ENCODE assay signal across 21 mouse cellular contexts in the genomic region with DNA sequence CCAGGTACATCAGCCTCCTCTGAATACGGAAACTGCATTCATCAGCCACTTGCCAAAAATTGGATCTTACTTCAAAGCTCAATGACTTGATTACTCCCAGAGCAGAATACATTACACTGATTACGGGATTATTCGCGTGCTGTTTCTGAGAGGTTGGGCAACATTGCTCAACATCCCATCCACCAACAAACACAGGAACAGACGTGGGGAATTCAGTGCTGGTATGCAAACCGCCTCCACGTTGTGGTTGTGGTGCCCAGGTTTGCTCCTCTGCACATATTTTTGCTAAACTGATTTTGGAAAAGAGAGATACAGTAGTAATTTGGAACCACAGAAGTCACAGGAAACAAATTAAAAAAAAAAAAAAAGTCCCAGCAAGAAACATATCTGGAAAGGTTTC.
DNase-seq lines count a peak whose midpoint lies in the region; ATAC-seq and TF ChIP-seq lines count a peak whose summit lies in the region.
"Had no signal": no experiment of that assay in that cellular context is flagged by ENCODE, and none has a peak within 500 bp of the region (broad histone marks: within the 10 kb centered on the region; RNA-seq: fewer than 3 reads in every experiment).

No protein-coding gene starts in this region.

- no peaks in the 10 kb centered on the region for H3K36me3 ChIP-seq in midbrain, embryonic 11.5 days (ENCODE audit: control insufficient read depth, insufficient read depth, low read length)
- no peaks in the 10 kb centered on the region for H3K36me3 ChIP-seq in midbrain, embryonic 10.5 days
- H3K36me3 ChIP-seq in myocyte (ENCODE audit: control insufficient read depth, insufficient read depth): no peaks in the 10 kb centered on the region

- H3K79me2 ChIP-seq in myocyte (ENCODE audit: control insufficient read depth, insufficient read depth): no peaks in the 10 kb centered on the region

- WGBS in midbrain, embryonic 11.5 days: 80% methylated on average over 7 of the region's 7 CpGs
- WGBS in midbrain, embryonic 10.5 days: 91% methylated on average over 7 of the region's 7 CpGs

- no peaks in the 10 kb centered on the region for H3K9me3 ChIP-seq in midbrain, embryonic 11.5 days (ENCODE audit: control insufficient read depth, low read length)
- no peaks in the 10 kb centered on the region for H3K9me3 ChIP-seq in midbrain, embryonic 10.5 days (replicated peaks)
- H3K9me3 ChIP-seq: forebrain, embryonic 13.5 days had no signal

- no peaks in the 10 kb centered on the region for H3K27me3 ChIP-seq in midbrain, embryonic 11.5 days (ENCODE audit: control insufficient read depth, insufficient read depth, low read length)
- no peaks in the 10 kb centered on the region for H3K27me3 ChIP-seq in midbrain, embryonic 10.5 days (ENCODE audit: low read depth, poor library complexity, severe bottlenecking)
- H3K27me3 ChIP-seq in myocyte (ENCODE audit: control insufficient read depth, insufficient read depth, insufficient read length): no peaks in the 10 kb centered on the region
- H3K27me3 ChIP-seq: forebrain, embryonic 13.5 days; megakaryocyte, embryonic 14.5 days had no signal

- no peak overlapping the region for H3ac ChIP-seq in myocyte (ENCODE audit: control insufficient read depth, insufficient read length)

- no peak overlapping the region for H3K27ac ChIP-seq in midbrain, embryonic 11.5 days (ENCODE audit: low read depth, low read length)
- no peak overlapping the region for H3K27ac ChIP-seq in midbrain, embryonic 10.5 days (replicated peaks)
- H3K27ac ChIP-seq: forebrain, embryonic 13.5 days; hindbrain, embryonic 14.5 days; stomach, postnatal 0 days had no signal

- no peak overlapping the region for H3K4me3 ChIP-seq in midbrain, embryonic 11.5 days (ENCODE audit: low read depth, low read length)
- H3K4me3 ChIP-seq in midbrain, embryonic 10.5 days: no peak overlapping the region
- H3K4me3 ChIP-seq in myocyte: no peak overlapping the region
- H3K4me3 ChIP-seq: forebrain, embryonic 13.5 days; megakaryocyte, embryonic 14.5 days had no signal

- intact Hi-C loops in heart, postnatal 14 days (cut with DNase I): no loop called here
- intact Hi-C loops in left cerebral cortex, postnatal 36 days (cut with DNase I): no loop called here

- H3K4me1 ChIP-seq in midbrain, embryonic 11.5 days (ENCODE audit: control insufficient read depth, insufficient read depth, low read length): no peaks in the 10 kb centered on the region
- H3K4me1 ChIP-seq in midbrain, embryonic 10.5 days: no peaks in the 10 kb centered on the region
- H3K4me1 ChIP-seq: forebrain, embryonic 13.5 days; megakaryocyte, embryonic 14.5 days had no signal

- no peak for ATAC-seq in midbrain, embryonic 11.5 days (ENCODE audit: low FRiP score)
- peak; percentile 61; the same call in 1 of the 2 replicates for ATAC-seq in granulocyte monocyte progenitor cell, adult 5-6 weeks (replicated peaks; ENCODE audit: poor library complexity, severe bottlenecking)
- ATAC-seq: forebrain, embryonic 13.5 days; midbrain, embryonic 16.5 days had no signal

- H3K9ac ChIP-seq in midbrain, embryonic 11.5 days (ENCODE audit: low read length): no peak overlapping the region
- H3K9ac ChIP-seq: forebrain, embryonic 13.5 days; hindbrain, embryonic 14.5 days had no signal

- peak; percentile 42 for DNase-seq in heart, adult 11 months
- DNase-seq in heart, postnatal 14 days: no peak
- DNase-seq in midbrain, embryonic 11.5 days (ENCODE audit: low spot score, missing footprints): peak; percentile 73
- DNase-seq in midbrain, embryonic 10.5 days (ENCODE audit: low spot score): no peak
- no peak for DNase-seq in left cerebral cortex, postnatal 36 days (ENCODE audit: low spot score in 2 of 2)
- DNase-seq in cerebellum, adult 18-20 months: no peak
- DNase-seq: B cell, adult 2 months; cerebellum, postnatal 10 days; heart, postnatal 10 days; kidney, adult 8-10 months; kidney, postnatal 36 days; lung, adult 18-20 months; lung, postnatal 14 days had no signal

- no peak for TF ChIP-seq POLR2A in myocyte (IDR thresholded peaks at IDR 0.05; ENCODE audit: insufficient read length, low read depth)

- no peak overlapping the region for H3K4me2 ChIP-seq in midbrain, embryonic 11.5 days
- no peak overlapping the region for H3K4me2 ChIP-seq in myocyte (ENCODE audit: low read depth)
- H3K4me2 ChIP-seq: forebrain, embryonic 13.5 days; hindbrain, embryonic 14.5 days; liver, embryonic 11.5 days had no signal

TF ChIP-seq in myocyte, 11 proteins besides CTCF, POLR2A, EP300 and RAD21:
- TF ChIP-seq CEBPB (IDR thresholded peaks at IDR 0.05; ENCODE audit: insufficient read depth, poor library complexity, severe bottlenecking): 0 out of 2 replicates have a peak, but pooled peaks have one; percentile 21
- no peak for TF ChIP-seq MAX (IDR thresholded peaks at IDR 0.05; ENCODE audit: low read depth)
- TF ChIP-seq MYOD1 (IDR thresholded peaks at IDR 0.05; ENCODE audit: control insufficient read depth in 1 of 3, insufficient read length in 2 of 3, low read depth in 2 of 3): no peak

Comparison
In these comparisons a context has a peak if more than half of its experiments do, and no peak if none do; other contexts are left out.
1. DNase-seq: peak in heart, adult 11 months (single experiment) and midbrain, embryonic 11.5 days (single experiment); none in heart, postnatal 14 days (0 of 2), midbrain, embryonic 10.5 days (single experiment), left cerebral cortex, postnatal 36 days (0 of 2) and cerebellum, adult 18-20 months (0 of 2).